Mouse (Mus musculus) common myeloid progenitor, adult 5-6 weeks (primary cell): ENCODE data around the gene Scn8a. TPM values are rescaled to one million over a fixed set of nuclear protein-coding genes. Genes with fewer than 3 reads are reported as not detected.
"Not testable (repeated sequence)": the region's sequence is repeated elsewhere in the genome, so short reads cannot be mapped to it uniquely, and the experiment has no call there.

Experiments used
- ATAC-seq: replicated peaks from 2 replicates; pipeline ENCODE4 v1.8.0; 2016; ENCODE audit warnings: low read depth, mild to moderate bottlenecking, moderate TSS enrichment, inconsistent platforms; ENCODE audit not compliant: poor library complexity, severe bottlenecking
- total RNA-seq: library from RNA; stranded (forward); fragments of 200-1000, 187-1606 nt; gene quantifications from 2 replicates; pipeline ENCODE4 v1.2.3, GENCODE M21; 2017

Gene Scn8a
- total RNA-seq, result not detected in 2 replicates

DNA sequence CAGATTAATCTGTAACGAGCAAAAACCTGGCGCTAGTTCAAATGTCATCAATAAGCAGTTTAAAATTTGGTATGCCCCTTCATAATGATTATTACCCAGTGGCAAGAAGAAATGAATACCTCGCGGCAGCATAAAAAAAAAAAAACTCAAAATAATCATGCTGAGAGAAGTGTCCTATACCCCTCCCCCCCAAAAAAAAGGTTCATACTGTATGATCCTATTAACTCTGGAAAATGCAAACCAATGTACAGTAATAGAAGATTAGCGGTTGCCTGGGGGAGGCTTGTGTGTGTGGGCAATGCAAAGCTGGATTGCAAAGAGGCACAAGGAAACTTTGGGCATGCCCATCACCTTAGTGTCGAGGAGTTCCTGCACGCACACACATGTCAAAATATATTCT lies at the start of gene Scn8a:
Gene Scn8a (plus strand): TSS at position 301 of the 400 bp plus-strand sequence.
- no peak for ATAC-seq

DNA sequence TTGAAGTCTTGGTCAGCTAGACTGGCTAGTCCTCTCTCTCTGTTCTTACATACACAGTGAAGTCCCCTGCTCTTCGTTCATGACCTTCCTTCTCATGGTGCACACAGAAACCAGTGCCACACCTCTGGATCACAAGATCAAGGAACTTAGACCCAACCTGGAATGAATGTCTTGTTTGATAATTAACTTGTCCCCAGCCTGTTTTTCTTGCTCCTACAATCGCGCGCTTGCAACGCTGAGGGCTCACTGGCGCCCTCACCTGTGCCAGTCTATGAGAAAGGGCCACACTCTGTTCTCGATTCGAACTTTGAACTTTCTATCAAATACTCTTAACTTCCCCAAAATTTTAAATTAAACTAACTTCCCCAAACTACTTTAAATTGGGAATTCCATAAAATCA lies 47.8 kb upstream of the Scn8a start:
- ATAC-seq, result no peak

GRCm38 (mm10) chr15:100822370-100822769 lies 47.3 kb upstream of the Scn8a start:
- ATAC-seq, result not testable (repeated sequence)

DNA sequence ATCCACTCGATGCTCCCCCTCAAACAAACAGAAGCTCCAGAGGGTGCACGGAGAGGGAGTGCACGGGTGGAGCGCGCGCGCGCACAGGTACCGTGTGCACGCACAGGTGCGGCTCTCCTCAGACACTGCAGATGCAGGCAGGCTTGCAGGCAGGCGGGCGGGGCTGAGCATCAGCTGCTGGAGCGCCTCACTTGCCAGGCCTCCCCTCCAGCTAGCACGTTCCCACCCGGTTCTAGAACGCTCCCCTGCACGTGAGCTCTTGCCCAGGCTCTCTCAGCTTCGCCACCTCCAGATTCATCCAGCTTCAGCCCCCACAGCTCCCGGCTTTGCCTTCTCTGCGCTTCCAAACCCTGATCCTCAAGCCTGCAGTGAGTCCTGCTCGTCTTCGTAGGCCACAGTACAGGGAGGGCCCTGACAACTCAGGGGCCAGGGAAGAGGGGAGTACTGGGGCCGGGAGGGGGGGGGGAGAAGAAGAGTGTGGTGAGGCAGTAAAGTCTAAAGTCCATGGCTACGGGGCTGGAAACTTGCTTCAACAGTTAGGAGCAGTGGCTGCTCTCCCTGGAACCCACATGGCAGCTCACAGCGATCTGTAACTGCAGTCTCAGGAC lies 44.3 kb upstream of the Scn8a start:
- no peak for ATAC-seq

DNA sequence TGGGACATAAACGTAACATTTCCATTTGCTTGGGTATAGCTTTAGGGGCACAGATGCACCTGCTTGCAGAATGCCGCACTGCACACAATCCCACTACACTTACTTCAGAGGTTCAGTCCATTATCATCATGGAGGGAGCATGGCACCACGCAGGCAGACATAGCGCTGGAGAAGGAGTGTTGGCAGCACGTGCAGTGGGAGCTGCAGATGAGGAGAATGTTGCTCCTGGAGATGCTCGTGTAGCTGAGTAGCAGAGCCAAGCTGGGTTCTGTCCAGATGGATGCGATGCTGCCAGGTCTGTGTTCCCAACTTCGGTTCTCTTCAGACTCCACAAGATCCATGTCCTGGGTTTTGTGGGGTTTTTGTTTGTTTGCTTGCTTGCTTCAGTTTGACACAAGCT lies 43.6 kb upstream of the Scn8a start:
- ATAC-seq, result no peak

DNA sequence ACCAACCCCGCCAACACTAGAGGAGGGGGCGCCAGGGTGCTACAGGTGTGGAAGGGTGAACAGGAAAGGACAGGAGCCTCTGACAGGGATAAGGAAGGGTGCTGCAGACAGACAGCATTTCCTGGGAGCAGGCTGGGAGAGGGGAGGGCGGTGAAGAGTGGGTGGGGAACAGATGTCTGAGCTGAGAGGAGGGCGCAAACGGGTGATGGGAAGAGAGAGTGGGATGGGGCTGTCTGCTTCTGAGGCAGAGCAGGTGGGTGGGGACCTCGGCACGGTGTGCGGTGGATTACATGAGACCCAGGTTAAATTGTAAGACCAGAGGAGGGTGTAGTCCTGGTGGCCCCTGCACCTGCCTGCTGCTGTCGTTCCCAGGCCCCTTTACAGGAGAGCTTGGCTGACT lies 39.9 kb upstream of the Scn8a start:
- ATAC-seq, result no peak

DNA sequence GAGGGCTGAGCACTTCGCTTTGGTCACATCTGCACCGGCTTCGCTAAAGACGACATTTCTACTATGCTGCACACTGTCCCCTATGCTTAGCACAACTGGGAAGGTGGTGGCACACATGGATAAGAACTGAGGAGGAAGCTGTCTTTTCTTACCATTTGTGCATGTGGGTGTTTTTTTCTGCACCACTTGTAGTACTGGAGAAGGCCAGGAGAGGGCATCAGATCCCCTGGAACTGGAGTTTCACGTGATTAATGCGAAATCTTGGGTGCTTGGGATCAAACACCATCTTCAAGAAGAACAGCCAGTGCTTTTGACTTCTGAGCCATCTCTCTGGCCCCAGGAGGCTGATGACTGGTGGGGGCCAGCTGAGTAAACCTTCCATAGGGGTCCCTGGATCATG lies 39.0 kb upstream of the Scn8a start:
- 0 out of 2 replicates have a peak, but pooled peaks have one; percentile 58 for ATAC-seq

DNA sequence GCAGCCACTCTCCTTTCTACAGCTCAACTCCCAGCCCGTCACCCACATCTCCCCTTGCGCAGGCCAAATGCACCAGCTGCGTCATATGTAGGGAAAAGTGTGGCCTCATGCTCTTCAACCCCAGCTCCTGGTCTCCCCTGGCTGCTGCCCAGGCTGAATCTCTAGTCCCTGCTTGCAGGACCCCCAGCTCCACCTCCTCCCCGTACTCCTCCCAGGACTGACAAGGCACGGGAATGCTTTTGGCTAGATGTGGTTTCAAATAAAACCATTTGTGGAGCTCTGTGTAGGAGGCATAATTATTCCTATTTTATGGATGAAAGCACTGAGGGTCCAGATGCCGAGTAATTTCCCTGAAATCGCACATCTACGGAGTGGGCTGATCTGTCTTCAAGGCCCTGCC lies 37.5 kb upstream of the Scn8a start:
- no peak for ATAC-seq

DNA sequence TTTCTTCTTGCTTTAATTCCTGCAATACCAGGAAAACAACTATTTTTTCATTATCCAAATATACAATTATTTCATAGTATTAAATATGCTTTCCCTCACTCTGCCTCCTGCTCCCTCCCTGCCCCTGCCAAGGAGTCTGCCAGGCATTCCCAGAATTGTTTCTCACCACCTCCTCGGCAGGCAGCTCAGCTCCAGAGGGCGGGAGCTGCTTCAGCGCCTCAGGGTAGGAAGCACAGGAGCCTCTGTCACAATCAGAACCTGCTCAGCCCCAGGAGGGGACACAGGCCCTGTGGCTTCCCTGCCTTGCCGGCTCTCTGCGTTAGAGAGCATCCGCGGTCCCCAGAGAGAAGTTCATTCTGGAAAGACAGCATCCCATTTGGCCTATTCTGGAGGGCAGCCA lies 36.9 kb upstream of the Scn8a start:
- no peak for ATAC-seq

GRCm38 (mm10) chr15:100836729-100837128 lies 32.9 kb upstream of the Scn8a start:
- no peak for ATAC-seq

DNA sequence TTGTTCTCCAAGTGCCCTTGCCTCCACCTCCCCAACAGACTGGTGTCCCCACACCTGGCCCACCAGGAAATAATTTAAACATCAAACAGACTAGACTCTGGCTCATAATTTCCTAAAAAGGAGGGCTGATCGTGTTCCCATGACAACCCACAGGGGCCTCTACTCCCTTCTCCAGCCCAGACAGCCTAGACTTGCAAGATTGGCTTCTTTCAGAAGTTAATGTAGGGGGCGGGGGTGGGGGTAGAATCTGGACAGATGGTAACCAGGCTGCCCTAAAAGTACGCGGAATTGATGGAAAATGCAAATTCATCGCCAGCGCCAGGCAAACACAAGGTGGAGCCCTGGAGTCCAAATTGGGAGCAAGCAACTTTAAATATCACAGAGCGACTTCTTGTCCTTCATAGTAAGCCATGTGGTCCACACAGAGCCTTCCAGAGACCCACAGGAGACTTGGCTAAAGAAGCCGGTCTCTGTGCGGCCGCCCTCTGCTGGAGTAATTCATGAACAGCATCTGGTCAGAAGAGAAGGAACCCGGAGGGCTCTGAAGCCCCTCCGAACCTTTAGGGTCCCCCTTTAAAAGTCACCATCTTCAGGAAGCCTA lies 31.0 kb upstream of the Scn8a start:
- peak; percentile 73 for ATAC-seq

GRCm38 (mm10) chr15:100844336-100844735 lies 25.3 kb upstream of the Scn8a start:
- no peak for ATAC-seq

- ATAC-seq, result 0 out of 2 replicates have a peak, but pooled peaks have one; percentile 29
Measured at GRCm38 (mm10) chr15:100845049-100845879, 24.4 kb upstream of the Scn8a start.

DNA sequence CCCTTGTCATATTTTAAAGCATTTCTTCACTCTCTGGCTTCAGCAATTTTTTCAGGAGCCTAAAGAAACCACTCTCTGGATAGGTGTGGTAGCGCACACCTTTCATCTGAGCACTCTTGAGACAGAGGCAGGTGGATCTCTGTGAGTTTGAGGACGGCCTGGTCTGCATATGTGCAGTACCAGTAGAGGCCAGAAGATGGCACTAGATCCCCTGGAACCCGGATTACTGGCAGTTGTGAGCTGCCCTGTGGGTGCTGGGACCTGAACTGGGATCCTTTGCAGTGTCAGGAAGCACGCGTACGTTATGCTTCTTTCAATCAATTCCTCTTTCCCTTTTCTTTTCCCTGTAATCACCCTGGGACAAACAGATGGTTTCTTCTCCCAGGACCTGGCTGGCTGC lies 22.5 kb upstream of the Scn8a start:
- no peak for ATAC-seq

- ATAC-seq, result no peak
Measured at GRCm38 (mm10) chr15:100857586-100857985, 12.1 kb upstream of the Scn8a start.

DNA sequence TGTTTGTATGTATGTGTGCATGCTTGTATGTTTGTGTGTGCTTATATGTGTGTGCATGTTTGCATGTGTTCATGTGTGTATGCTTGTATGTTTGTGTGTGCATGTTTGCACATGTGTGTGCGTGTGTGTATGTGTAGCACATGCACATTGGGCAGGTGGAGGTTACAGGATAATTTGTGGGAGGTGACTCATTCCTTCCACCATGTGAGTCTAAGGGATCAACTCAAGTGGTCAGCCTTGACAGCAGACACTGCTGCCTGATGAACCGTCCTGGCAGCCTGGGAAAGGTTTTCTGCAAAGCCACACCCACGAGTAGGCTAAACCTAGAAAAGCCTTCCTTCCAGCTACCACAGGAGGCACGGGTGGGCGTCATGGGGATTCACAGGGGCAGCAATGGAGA lies 8.8 kb upstream of the Scn8a start:
- ATAC-seq, result no peak

GRCm38 (mm10) chr15:100865556-100865955 lies 4.1 kb upstream of the Scn8a start:
- no peak for ATAC-seq

- ATAC-seq, result peak; percentile 22; the same call in 1 of the 2 replicates
Measured at GRCm38 (mm10) chr15:100870001-100870774, 530 bp downstream of the Scn8a start.

GRCm38 (mm10) chr15:100870775-100871106 lies 1.1 kb downstream of the Scn8a start:
- ATAC-seq, result no peak
